Mouse (Mus musculus) brain, embryonic 14.5 days (tissue): ENCODE measurements around the gene Arhgap45. TPM values are rescaled to one million over a fixed set of nuclear protein-coding genes. Genes with fewer than 3 reads are reported as not detected.

Experiments
- DNase-seq: peaks from one replicate; pipeline ENCODE4 v3.0.0-alpha.2; 2011; ENCODE audit warnings: low read depth
- CTCF ChIP-seq: fragments of 200-500 bp; IDR thresholded peaks from 2 replicates; pipeline ENCODE4 v1.5.1; 2012; ENCODE audit warnings: inconsistent platforms, mild to moderate bottlenecking, moderate library complexity, borderline replicate concordance; ENCODE audit not compliant: insufficient read depth, insufficient read length; ENCODE audit errors: extremely low read depth
- POLR2A ChIP-seq: fragments of 200-500 bp; IDR thresholded peaks from 2 replicates; pipeline ENCODE4 v1.6.1; 2012; ENCODE audit warnings: mild to moderate bottlenecking, inconsistent platforms, borderline replicate concordance; ENCODE audit not compliant: poor library complexity, insufficient read depth, insufficient read length, severe bottlenecking; ENCODE audit errors: extremely low read depth
- polyA plus RNA-seq: library from polyadenylated mRNA; depleted of rRNA; stranded (reverse); fragments of >200 nt; gene quantifications from 2 replicates; pipeline ENCODE4 v1.2.3, GENCODE M21; 2012; rRNA removed

The Arhgap45 gene
- polyA plus RNA-seq, 1 experiment, result 3.4 TPM

- DNase-seq, result no peak
- TF ChIP-seq POLR2A, result no peak
- TF ChIP-seq CTCF, result no peak
These were observed 53.5 kb downstream of the Arhgap45 start for GRCm38 (mm10) chr10:80069948-80070450.

DNA sequence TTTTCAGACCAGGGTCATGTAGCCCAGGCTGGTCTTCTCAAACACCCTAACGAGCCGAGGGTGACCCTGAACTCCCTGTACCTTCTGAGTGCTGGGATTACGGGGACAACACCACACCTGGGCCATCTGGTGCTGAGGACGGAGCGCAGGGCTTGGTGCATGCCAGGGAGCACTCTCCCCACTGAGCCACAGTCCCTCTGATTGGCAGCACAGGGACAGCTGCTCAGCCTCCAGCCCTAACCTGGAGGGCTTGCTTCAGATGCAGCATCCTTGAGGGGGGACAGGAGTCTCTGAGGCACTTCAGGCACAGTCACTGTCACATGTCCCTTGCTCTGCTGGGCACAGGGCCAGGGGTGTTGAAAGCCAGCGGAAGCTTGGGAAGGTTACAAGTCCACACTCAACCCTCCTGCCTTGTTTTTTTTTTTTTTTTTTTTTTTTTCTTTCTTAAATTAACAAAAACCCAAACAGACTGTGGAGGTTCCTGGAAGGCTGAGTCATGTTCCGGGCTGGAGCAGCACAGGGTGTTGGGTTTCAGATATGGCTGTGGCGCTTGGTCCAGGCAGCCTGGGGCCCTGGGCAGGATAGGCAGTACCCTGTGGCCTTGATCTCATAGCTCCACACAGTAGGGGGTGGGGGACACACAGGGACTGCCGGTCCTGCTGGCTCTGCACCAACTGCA, 54.5 kb downstream of the Arhgap45 start:
- TF ChIP-seq POLR2A (no peak), CTCF (no peak)
- peak; percentile 55 for DNase-seq

- TF ChIP-seq POLR2A, result no peak
- no peak for TF ChIP-seq CTCF
- DNase-seq, result no peak
These were observed 55.1 kb downstream of the Arhgap45 start for GRCm38 (mm10) chr10:80071516-80071900.

- TF ChIP-seq POLR2A (no peak), CTCF (no peak)
- DNase-seq, result no peak
These were observed 56.4 kb downstream of the Arhgap45 start for GRCm38 (mm10) chr10:80072623-80073489.

DNA sequence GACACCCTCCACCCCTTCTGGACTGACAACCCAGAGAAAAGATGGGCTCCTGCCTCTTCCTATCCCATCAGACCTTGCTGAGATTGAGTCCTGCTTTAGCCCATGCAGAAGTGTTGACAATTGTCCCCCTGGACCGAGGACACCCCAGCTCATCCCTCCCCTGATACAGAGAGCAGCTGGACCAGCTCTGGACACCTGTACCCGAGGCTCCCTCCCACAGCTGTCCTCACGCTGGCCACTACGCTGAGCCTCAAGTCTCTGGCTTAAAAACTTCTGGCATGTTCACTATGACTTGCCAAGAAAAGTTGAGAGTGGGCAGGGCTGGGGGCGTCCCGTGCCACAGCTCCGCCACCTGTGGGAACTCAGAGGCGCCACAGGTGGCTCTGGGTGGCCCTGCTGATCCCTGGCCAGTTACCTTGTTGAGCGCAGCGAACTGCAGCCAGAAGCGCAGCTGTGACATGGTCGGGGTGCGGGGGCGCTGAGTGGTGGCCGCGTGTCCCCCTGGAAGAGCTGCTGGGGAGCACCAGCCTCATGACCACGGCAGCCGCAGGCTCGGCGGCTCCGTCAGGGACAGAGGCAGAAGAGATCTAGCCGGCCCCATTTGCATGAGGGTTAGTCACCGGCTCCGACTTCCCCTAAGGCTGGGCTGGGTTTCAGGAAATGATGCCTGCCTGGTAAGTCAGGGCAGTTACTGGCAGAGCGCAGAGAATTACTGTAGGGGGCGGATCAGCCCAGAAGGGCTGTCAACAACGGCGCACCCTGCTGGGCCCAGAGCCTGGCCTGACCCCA, 58.6 kb downstream of the Arhgap45 start:
- DNase-seq, result peak; percentile 24

GRCm38 (mm10) chr10:80075924-80076323, 59.5 kb downstream of the Arhgap45 start:
- TF ChIP-seq CTCF (no peak), POLR2A (no peak)
- DNase-seq, result no peak

More for the DNA sequence above, 58.6 kb downstream of the Arhgap45 start:
- TF ChIP-seq CTCF, result no peak
- no peak for TF ChIP-seq POLR2A

- DNase-seq, result no peak
- TF ChIP-seq CTCF, result no peak
- no peak for TF ChIP-seq POLR2A
These were observed 59.9 kb downstream of the Arhgap45 start for GRCm38 (mm10) chr10:80076386-80076785.

DNA sequence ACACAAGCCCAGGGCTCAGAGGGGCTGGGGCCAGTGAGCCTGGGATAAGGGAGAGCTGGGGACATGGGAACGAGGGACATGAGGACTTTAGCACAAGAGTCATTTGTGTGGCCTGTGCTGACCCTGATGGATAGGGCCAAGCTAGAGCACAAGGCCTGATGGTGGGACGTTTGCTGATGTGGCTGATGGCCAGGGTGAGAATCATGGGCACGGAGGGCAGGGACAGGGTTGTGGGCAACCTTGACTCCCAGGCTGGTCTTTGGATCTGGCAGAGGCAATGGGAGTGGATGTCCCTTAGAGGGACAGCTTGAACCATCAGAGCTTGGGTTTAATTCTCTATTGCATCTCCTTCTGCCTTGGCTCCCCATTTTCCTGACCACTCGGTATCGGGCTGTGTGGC, 60.9 kb downstream of the Arhgap45 start:
- DNase-seq, result no peak
- TF ChIP-seq CTCF, result no peak
- TF ChIP-seq POLR2A, result no peak

DNA sequence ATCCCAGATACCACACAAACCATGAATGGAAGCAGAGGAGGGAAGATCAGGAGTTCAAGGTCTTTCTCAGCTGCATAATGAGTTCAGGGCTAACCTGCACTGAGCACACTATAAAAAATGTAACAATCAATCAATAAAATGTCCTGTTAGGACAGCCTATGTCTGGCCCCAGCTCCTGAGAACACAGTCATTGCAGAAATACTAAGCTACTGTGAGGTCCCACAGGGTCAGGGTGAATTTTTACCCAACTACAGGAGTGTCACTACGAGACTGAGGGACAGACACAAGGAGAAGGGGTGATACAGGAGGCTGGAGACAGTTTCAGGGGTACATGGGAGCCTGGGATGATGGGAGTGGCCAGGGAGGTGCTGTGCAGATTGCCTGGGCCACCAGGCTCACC, 61.9 kb downstream of the Arhgap45 start:
- no peak for DNase-seq
- no peak for TF ChIP-seq CTCF
- TF ChIP-seq POLR2A, result no peak

DNA sequence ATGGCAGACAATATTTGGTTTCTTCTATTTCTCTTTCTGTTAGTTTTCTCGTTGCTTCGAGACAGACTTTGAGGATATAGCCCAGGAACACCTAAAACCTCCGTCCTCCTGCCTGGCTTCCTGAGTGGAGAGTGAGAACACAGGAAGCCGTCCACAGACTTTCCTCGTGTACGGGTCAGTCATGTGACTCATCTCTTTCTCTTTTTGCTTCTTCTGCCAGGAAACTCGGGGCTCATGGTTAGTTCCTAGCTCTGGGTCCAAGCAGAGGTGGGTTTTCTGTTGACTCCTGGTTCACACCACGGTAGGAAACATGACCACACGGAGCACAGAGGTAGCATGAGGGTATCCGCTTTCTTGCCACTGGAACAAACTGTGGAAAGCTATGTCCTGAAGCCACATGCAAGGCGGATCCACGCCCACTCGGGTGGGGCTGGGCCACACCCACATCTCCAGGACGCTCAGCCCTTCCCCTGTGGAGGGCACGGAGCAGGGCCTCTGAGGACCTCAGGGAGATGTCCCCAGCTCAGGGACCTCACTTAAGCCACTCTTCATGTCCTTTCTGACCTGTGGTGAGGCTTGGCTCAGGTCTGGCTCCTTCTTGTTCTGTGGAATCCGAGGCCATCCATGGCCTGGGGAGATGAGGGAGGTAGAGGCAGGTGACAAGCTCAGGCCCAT, 64.1 kb downstream of the Arhgap45 start:
- TF ChIP-seq CTCF (no peak), POLR2A (no peak)
- DNase-seq, result no peak

Other genes starting within 250 kb of the Arhgap45 start
- 157 and 182 TPM in 2 replicates for gene Rnf126, start 249.7 kb upstream of the Arhgap45 start, polyA plus RNA-seq
- 1.7 and 2.2 TPM in 2 replicates for gene Fstl3, start 239.4 kb upstream of the Arhgap45 start, polyA plus RNA-seq
- 0.05 and 0.14 TPM in 2 replicates for gene Prss57, start 225.7 kb upstream of the Arhgap45 start, polyA plus RNA-seq
- 157 and 219 TPM in 2 replicates for gene Palm, start 223.1 kb upstream of the Arhgap45 start, polyA plus RNA-seq
- gene Misp, start 195.7 kb upstream of the Arhgap45 start, polyA plus RNA-seq, result 0.59 and 1.1 TPM in 2 replicates
- 183 and 194 TPM in 2 replicates for gene Ptbp1, start 162.2 kb upstream of the Arhgap45 start, polyA plus RNA-seq
- 18.0 and 28.0 TPM in 2 replicates for gene Prtn3, start 142.2 kb upstream of the Arhgap45 start, polyA plus RNA-seq
- gene Plppr3, start 142.0 kb upstream of the Arhgap45 start, polyA plus RNA-seq, result 805 and 1,208 TPM in 2 replicates
- gene Elane, start 130.4 kb upstream of the Arhgap45 start, polyA plus RNA-seq, result 0.28 and 0.49 TPM in 2 replicates
- gene Cfd, start 125.8 kb upstream of the Arhgap45 start, polyA plus RNA-seq, result 0.60 and 0.81 TPM in 2 replicates
- gene Med16, start 107.7 kb upstream of the Arhgap45 start, polyA plus RNA-seq, result 84.7 and 92.6 TPM in 2 replicates
- gene Gm26602, start 105.8 kb upstream of the Arhgap45 start, polyA plus RNA-seq, result not detected in 2 replicates
- gene Kiss1r, start 99.7 kb upstream of the Arhgap45 start, polyA plus RNA-seq, result 4.1 and 4.4 TPM in 2 replicates
- gene R3hdm4, start 95.4 kb upstream of the Arhgap45 start, polyA plus RNA-seq, result 195 and 197 TPM in 2 replicates
- gene Arid3a, start 89.6 kb upstream of the Arhgap45 start, polyA plus RNA-seq, result 5.2 and 7.0 TPM in 2 replicates
- 59.7 and 74.1 TPM in 2 replicates for gene Wdr18, start 56.5 kb upstream of the Arhgap45 start, polyA plus RNA-seq
- gene Grin3b, start 45.9 kb upstream of the Arhgap45 start, polyA plus RNA-seq, result 0.20 and 0.38 TPM in 2 replicates
- 221 and 337 TPM in 2 replicates for gene Tmem259, start 32.3 kb upstream of the Arhgap45 start, polyA plus RNA-seq
- gene Cnn2, start 28.1 kb upstream of the Arhgap45 start, polyA plus RNA-seq, result 21.2 and 30.7 TPM in 2 replicates
- gene Abca7, start 20.2 kb upstream of the Arhgap45 start, polyA plus RNA-seq, result 12.2 and 12.7 TPM in 2 replicates
- gene Polr2e, start 23.1 kb downstream of the Arhgap45 start, polyA plus RNA-seq, result 216 and 272 TPM in 2 replicates
- 376 and 484 TPM in 2 replicates for gene Gpx4, start 30.5 kb downstream of the Arhgap45 start, polyA plus RNA-seq
- 30.2 and 31.1 TPM in 2 replicates for gene Sbno2, start 88.9 kb downstream of the Arhgap45 start, polyA plus RNA-seq
- gene Stk11, start 99.2 kb downstream of the Arhgap45 start, polyA plus RNA-seq, result 112 and 127 TPM in 2 replicates
- 445 and 501 TPM in 2 replicates for gene Atp5d, start 122.0 kb downstream of the Arhgap45 start, polyA plus RNA-seq
- gene Cbarp, start 124.2 kb downstream of the Arhgap45 start, polyA plus RNA-seq, result 152 and 242 TPM in 2 replicates
- 177 and 213 TPM in 2 replicates for gene Midn, start 131.6 kb downstream of the Arhgap45 start, polyA plus RNA-seq
- 381 and 490 TPM in 2 replicates for gene Cirbp, start 149.3 kb downstream of the Arhgap45 start, polyA plus RNA-seq
- 18.5 and 21.2 TPM in 2 replicates for gene 1600002K03Rik, start 156.3 kb downstream of the Arhgap45 start, polyA plus RNA-seq
- 57.2 and 66.4 TPM in 2 replicates for gene Efna2, start 162.8 kb downstream of the Arhgap45 start, polyA plus RNA-seq
- 59.1 and 61.2 TPM in 2 replicates for gene Mum1, start 209.8 kb downstream of the Arhgap45 start, polyA plus RNA-seq
- 272 and 426 TPM in 2 replicates for gene Ndufs7, start 232.5 kb downstream of the Arhgap45 start, polyA plus RNA-seq
- gene Gamt, start 244.4 kb downstream of the Arhgap45 start, polyA plus RNA-seq, result 15.3 and 19.8 TPM in 2 replicates
- 158 and 207 TPM in 2 replicates for gene Dazap1, start 244.8 kb downstream of the Arhgap45 start, polyA plus RNA-seq